Mouse (Mus musculus) cerebellum, postnatal 4 days (tissue): ENCODE data around the gene Nipal3.

Experiments used
- DNase-seq, 2 experiments: peaks; one replicate each; pipeline ENCODE4 v3.0.0; 2022; ENCODE audit warnings: low spot score in 2 of 2, mixed read lengths in 1 of 2

The Nipal3 gene

GRCm38 (mm10) chr4:135436291-135436690 lies 58.5 kb downstream of the Nipal3 start:
- no peak for DNase-seq

- no peak for DNase-seq
Measured at GRCm38 (mm10) chr4:135434395-135434789, 60.4 kb downstream of the Nipal3 start.

DNA sequence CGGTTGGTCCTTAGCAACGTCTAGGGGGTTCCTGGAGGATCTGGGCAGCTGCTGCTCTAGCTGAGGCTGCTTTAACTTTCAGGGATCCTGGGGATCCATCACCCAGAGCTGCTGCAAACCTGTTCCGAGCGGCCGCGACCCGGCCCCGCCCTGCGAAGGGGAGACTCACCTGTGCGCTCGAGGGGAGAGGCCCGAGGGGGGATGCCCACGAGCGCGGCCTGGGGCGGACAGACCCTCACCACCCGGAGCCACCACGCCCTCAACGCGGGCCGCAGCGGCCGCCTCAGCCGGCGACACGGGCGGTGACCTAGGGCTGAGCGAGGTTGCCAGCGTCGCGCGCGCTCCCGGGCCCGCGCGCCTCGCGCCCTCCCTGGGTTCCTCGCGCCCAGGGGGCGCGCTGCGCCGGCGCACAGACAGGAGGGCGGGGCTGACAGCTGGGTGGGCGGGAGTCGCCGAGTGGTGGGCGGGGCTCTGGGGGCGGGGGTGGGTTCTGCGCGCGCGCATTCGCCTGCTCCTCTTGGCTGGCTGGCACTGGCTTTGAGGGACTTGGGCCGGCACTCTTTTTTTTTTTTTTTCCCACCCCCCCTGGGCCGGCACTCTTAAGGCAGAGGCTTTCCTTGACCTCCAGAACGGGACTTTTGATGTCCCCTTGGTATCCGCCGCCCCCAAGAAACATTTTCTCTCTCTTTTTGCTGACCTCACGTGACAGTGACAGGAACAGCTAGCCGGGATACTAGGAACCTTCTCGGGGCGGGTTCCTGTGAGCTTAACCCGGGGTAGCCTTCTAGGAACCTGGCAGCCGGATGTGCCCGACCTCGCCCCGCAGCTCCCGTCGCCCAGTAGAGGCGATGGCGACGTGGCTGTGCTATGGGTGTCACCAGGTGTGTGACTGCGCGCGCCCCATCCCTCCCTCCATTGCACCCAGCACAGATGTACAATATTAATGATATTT lies 61.1 kb downstream of the Nipal3 start, which contains the start of gene Rcan3:
Rcan3 (minus strand) TSS at position 411 of the 952 bp plus-strand sequence.
- DNase-seq: peak; percentile 49 to 77

GRCm38 (mm10) chr4:135433086-135433442 lies 61.8 kb downstream of the Nipal3 start:
- peak in 1 of 2 experiments; percentile 17 for DNase-seq

DNA sequence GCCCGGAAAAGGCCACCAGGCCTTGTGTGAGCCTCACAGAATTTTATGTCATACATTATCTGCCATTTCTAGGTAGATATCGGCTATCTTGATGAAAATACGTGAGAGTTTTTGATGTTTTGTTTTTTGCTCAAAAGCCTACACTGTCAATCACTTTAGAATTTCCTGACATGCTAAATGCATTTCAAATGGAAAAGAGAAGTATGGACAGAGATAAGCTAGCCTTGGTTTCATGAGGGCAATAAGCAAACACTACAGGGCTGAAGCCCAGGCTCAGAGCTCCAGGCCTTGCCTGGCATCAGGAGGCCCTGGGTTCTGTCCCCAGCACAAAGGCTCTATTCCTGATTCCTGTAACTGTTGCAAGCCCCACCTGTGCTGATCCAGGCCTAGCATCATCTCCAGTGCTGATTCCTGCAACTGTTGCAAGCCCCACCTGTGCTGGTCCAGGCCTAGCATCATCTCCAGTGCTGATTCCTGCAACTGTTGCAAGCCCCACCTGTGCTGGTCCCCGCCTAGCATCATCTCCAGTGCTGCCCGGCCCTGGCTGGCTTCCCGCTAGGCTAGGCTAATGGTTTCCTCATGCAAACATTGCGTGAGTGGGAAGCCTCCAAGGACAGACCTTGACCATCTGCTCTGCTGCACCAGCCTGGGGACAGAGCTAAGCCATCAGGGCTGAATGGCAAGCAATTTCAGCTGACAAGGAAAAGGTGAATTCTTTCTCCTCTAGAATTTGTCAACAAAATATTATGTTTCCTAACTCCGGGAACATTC lies 64.7 kb downstream of the Nipal3 start:
- no peak for DNase-seq

- DNase-seq: no peak
Measured at GRCm38 (mm10) chr4:135429383-135429782, 65.5 kb downstream of the Nipal3 start.

DNA sequence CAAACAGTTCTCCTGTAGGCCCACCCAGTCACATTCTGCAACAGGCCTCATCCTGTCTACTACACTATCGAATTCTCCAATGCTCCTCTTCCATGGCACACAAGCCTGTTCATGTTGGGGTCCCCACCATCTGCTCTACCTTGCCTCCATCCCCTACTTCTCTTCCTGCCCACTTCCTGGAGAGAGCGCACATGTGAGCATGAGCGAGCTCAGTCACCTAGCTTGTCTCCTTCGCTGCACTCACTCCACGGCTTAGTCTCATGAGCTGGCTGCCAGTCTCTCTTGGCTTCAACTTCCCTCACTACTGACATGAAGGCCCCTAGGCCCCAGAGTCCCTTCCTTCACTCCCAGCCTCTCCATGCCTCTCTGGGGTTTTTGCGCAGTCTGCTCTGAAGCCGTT lies 68.3 kb downstream of the Nipal3 start:
- no peak for DNase-seq

DNA sequence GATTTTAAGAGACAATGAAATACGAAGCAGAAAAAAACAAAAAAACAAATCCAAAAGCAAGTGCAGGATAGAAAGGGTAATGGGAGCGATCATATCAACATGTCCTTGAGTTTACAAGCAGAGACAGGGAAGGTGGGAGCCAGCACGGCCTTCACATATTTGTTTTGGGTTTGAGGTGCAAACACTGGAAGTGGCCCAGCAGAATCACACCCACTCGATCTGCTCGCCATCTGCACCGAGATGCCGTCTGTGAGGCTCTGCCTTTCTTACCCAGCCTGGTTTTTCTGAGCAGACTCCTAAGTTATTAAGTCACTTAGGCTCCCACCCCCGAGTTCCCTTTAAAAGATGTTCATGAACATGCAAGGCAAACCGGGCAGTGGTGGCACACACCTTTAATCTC lies 69.2 kb downstream of the Nipal3 start:
- no peak for DNase-seq

GRCm38 (mm10) chr4:135420961-135421360 lies 73.9 kb downstream of the Nipal3 start:
- DNase-seq: no peak

DNA sequence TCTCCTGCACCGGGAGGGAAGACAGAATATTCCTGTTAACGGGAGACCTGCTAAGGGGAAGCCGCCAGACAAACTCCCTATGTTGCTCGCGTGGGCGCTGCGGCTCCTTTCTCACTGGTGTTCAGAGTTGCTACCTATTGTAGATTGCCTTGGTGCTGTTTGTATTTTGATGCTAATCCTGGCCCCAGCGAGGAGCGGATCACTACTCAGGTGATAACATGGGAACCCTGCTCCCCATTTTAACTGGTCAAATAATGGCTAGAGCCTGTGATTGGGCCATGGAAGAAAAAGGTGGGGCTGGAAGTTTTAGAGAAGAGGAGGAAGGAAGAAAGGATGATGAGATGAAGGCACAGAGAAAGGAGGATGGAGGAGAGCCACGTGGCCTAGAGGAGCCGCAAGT lies 74.4 kb downstream of the Nipal3 start:
- DNase-seq: no peak

GRCm38 (mm10) chr4:135419996-135420395 lies 74.8 kb downstream of the Nipal3 start:
- no peak for DNase-seq

DNA sequence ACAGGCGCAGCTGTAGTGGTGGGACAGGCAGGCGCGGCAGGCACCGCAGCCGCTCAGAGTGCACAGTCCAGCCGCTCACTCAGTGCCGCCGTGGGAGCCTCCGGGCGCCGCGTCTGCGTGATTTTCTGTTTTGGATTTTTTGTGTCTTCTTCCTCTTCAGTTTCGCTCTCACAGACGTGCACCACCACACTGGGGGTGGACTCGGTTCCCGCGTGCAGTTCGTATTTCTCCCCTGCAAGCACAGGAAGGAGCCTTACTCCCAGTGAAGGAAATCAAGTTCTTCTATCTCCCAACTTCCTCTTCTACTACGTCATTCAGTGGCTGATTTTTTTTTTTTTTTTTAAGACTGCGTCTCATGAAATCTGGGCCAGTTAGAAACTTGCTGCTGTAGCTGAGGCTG lies 78.5 kb downstream of the Nipal3 start:
- DNase-seq: no peak

- DNase-seq: no peak
Measured at GRCm38 (mm10) chr4:135413491-135413890, 81.3 kb downstream of the Nipal3 start.

GRCm38 (mm10) chr4:135411633-135412032 lies 83.2 kb downstream of the Nipal3 start:
- peak in 1 of 2 experiments; percentile 46 for DNase-seq

DNA sequence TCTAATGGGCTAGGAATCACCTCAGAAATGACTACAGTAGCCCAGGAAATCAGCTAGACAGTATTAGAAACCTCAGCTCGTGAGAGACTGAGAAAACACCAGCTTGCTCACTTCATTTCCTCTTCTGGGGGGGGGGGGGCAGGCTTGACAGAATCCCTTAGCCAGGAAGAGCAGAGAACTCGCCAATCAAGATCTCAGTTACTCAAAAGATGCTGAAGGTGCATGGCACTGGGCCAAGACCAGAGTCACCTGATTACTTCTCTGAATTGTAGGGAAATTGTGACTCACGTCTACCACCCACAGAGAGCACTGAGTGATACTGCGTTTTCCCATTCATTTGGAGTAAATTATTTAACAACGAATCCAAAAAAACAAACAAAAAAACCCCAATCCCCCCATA lies 88.7 kb downstream of the Nipal3 start:
- no peak for DNase-seq

DNA sequence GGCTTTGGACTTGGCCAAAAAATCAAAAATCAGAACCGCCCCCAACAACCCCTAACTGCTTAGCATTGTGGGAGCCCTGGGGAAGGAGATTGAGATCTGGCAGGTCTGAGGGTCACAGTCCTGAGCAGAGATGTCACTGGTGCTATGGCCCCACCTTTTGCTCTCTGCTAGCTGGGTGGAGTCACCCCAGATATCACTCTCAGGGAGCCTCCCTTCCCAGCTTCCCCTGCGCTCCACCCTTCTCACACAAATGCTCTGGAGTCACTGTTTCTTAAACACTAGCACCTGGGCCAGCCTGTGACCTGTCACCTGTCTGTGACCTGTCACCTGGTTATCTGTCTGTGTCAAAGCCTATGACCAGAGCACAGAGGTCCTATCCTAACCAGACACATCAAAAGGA lies 89.9 kb downstream of the Nipal3 start:
- no peak for DNase-seq

- DNase-seq: no peak
Measured at GRCm38 (mm10) chr4:135404048-135404447, 90.8 kb downstream of the Nipal3 start.

- DNase-seq: no peak
Measured at GRCm38 (mm10) chr4:135401881-135402280, 93.0 kb downstream of the Nipal3 start.

DNA sequence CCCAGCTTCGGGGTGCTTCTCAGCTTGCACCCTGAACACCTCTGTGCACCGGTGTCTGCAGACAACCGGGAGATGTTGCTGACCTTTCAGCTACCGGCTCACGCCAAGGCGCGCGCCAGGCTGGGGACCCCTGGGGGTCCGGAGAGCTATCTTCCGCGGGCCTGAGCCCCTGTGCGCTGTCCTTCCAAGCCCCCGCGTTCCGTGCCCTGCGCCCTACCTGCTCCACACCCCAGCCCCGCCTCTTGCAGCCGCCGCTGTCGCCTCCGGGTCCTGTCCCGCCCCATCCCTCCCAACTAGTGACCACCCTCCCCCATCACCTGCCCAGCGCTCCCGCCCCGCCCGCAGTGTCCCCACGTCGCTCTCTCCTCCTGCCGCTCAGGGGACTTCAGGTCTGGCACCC lies 96.8 kb downstream of the Nipal3 start, which contains the start of gene Ncmap:
Ncmap (minus strand) TSS at position 237 of the 400 bp plus-strand sequence.
- DNase-seq: no peak

- no peak for DNase-seq
Measured at GRCm38 (mm10) chr4:135397551-135397950, 97.3 kb downstream of the Nipal3 start.

DNA sequence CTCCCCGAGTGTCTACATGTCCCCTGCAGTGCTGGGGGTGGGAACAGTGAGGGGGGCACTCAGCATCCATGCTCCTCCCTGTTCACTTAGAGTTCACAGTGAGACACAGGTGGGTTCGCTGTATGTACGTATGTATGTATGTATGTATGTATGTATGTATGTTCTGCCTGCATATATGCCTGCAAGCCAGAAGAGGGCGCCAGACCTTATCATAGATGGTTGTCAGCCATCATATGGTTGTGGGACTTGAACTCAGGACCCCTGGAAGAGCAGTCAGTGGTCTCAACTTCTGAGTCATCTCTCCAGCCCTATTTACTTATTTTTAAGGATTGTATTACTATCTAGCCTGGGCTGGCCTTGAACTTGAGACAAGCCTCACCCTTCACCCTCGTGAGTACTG lies 98.5 kb downstream of the Nipal3 start:
- no peak for DNase-seq
